Comparison of ENCODE assay signal across 10 mouse cellular contexts in genomic region chr6:48552918-48553317, GRCm38 (mm10). TPM values are rescaled to one million over a fixed set of nuclear protein-coding genes. Genes with fewer than 3 reads are reported as not detected.
DNase-seq lines count a peak whose midpoint lies in the region; ATAC-seq and TF ChIP-seq lines count a peak whose summit lies in the region.
"Had no signal": no experiment of that assay in that cellular context is flagged by ENCODE, and none has a peak within 500 bp of the region (broad histone marks: within the 10 kb centered on the region; RNA-seq: fewer than 3 reads in every experiment).

No protein-coding gene starts in this region.

- H3K9ac ChIP-seq in kidney, embryonic 16.5 days (replicated peaks; ENCODE audit: low read length) = no peak overlapping the region
- H3K9ac ChIP-seq in embryonic facial prominence, embryonic 11.5 days (replicated peaks; ENCODE audit: low read length) = no peak overlapping the region
- H3K9ac ChIP-seq: hindbrain, embryonic 12.5 days had no signal

- 74% methylated on average over 4 of the region's 4 CpGs for WGBS in kidney, adult 2 months
- 64% methylated on average over 4 of the region's 4 CpGs for WGBS in kidney, embryonic 16.5 days
- WGBS in embryonic facial prominence, embryonic 11.5 days = 51% methylated on average over 4 of the region's 4 CpGs

- ATAC-seq in kidney, embryonic 16.5 days (ENCODE audit: low FRiP score, low TSS enrichment) = no peak
- no peak for ATAC-seq in embryonic facial prominence, embryonic 11.5 days (replicated peaks; ENCODE audit: insufficient number of reproducible peaks, low FRiP score, low TSS enrichment, low read depth)
- no peak for ATAC-seq in inflammation-experienced regulatory T-cells, adult 6 months

- no peak for TF ChIP-seq POLR2A in kidney, adult 2 months (IDR thresholded peaks at IDR 0.05; ENCODE audit: low read depth, low read length)
- no peak for TF ChIP-seq POLR2A in testis, adult 2 months (IDR thresholded peaks at IDR 0.05; ENCODE audit: control insufficient read depth, low read depth, low read length)

- no peaks in the 10 kb centered on the region for H3K36me3 ChIP-seq in kidney, adult 2 months (ENCODE audit: control insufficient read depth, insufficient read depth, low read length)
- H3K36me3 ChIP-seq in kidney, embryonic 16.5 days (ENCODE audit: insufficient read depth, low read length) = peaks cover 6% of the 10 kb centered on the region; the same call in 1 of the 2 replicates
- no peaks in the 10 kb centered on the region for H3K36me3 ChIP-seq in embryonic facial prominence, embryonic 11.5 days (replicated peaks; ENCODE audit: control insufficient read depth, insufficient read depth, low read depth, low read length)
- H3K36me3 ChIP-seq in testis, adult 2 months (ENCODE audit: control insufficient read depth, insufficient read depth, low read length) = no peaks in the 10 kb centered on the region

- no peaks in the 10 kb centered on the region for H3K9me3 ChIP-seq in kidney, embryonic 16.5 days (ENCODE audit: low read length)
- H3K9me3 ChIP-seq in embryonic facial prominence, embryonic 11.5 days (replicated peaks; ENCODE audit: control insufficient read depth, low read length) = no peaks in the 10 kb centered on the region
- H3K9me3 ChIP-seq: hindbrain, embryonic 12.5 days had no signal

- H3K4me1 ChIP-seq in kidney, adult 2 months (ENCODE audit: control insufficient read depth, insufficient read depth, low read length) = peaks cover 13% of the 10 kb centered on the region
- peaks cover 13% of the 10 kb centered on the region for H3K4me1 ChIP-seq in kidney, embryonic 16.5 days (ENCODE audit: insufficient read depth, low read length)
- no peaks in the 10 kb centered on the region for H3K4me1 ChIP-seq in embryonic facial prominence, embryonic 11.5 days (ENCODE audit: control insufficient read depth, insufficient read depth, low read length)
- H3K4me1 ChIP-seq in testis, adult 2 months (ENCODE audit: control insufficient read depth, insufficient read depth, low read length) = peaks cover 19% of the 10 kb centered on the region

- no peaks in the 10 kb centered on the region for H3K27me3 ChIP-seq in kidney, adult 2 months (replicated peaks; ENCODE audit: control insufficient read depth, insufficient read depth, low read length)
- H3K27me3 ChIP-seq in kidney, embryonic 16.5 days (ENCODE audit: insufficient read depth, low read length) = no peaks in the 10 kb centered on the region
- no peaks in the 10 kb centered on the region for H3K27me3 ChIP-seq in embryonic facial prominence, embryonic 11.5 days (ENCODE audit: control insufficient read depth, insufficient read depth, low read length)
- H3K27me3 ChIP-seq in testis, adult 2 months (ENCODE audit: control insufficient read depth, insufficient read depth, low read length) = no peaks in the 10 kb centered on the region
- H3K27me3 ChIP-seq: hindbrain, embryonic 12.5 days had no signal

- H3K4me2 ChIP-seq in kidney, embryonic 16.5 days (replicated peaks; ENCODE audit: low read depth, low read length) = no peak overlapping the region
- no peak overlapping the region for H3K4me2 ChIP-seq in embryonic facial prominence, embryonic 11.5 days (ENCODE audit: low read depth, low read length)

- H3K4me3 ChIP-seq in kidney, adult 2 months (ENCODE audit: insufficient read depth, low read depth, low read length) = no peak overlapping the region
- no peak overlapping the region for H3K4me3 ChIP-seq in kidney, embryonic 16.5 days (ENCODE audit: low read length)
- H3K4me3 ChIP-seq in embryonic facial prominence, embryonic 11.5 days (ENCODE audit: low read depth, low read length) = no peak overlapping the region
- H3K4me3 ChIP-seq in testis, adult 2 months (ENCODE audit: control insufficient read depth, low read depth, low read length) = peak overlapping the region; percentile 17
- H3K4me3 ChIP-seq: hindbrain, embryonic 12.5 days had no signal

- no peak for TF ChIP-seq CTCF in kidney, adult 2 months (conservative IDR thresholded peaks at IDR 0.05; ENCODE audit: insufficient read depth, insufficient read length, low read depth, low read length)
- TF ChIP-seq CTCF in testis, adult 2 months (IDR thresholded peaks at IDR 0.05; ENCODE audit: control insufficient read depth, insufficient read depth, insufficient replicate concordance, low read depth, low read length) = no peak

- no peak overlapping the region for H3K27ac ChIP-seq in kidney, adult 2 months (ENCODE audit: insufficient read depth, low read depth, low read length)
- H3K27ac ChIP-seq in kidney, embryonic 16.5 days (ENCODE audit: low read length) = no peak overlapping the region
- no peak overlapping the region for H3K27ac ChIP-seq in embryonic facial prominence, embryonic 11.5 days (replicated peaks; ENCODE audit: low read depth, low read length)
- no peak overlapping the region for H3K27ac ChIP-seq in testis, adult 2 months (ENCODE audit: control insufficient read depth, insufficient read depth, low read depth, low read length)

- DNase-seq in kidney, adult 2 months = peak; percentile 45
- peak; percentile 1 for DNase-seq in MEL-GATA-1-ER (ENCODE audit: extremely low read depth, low read depth)
- DNase-seq in embryonic facial prominence, embryonic 11.5 days (ENCODE audit: low spot score) = peak; percentile 54
- no peak for DNase-seq in frontal cortex, postnatal 14 days (ENCODE audit: low spot score in 2 of 2)
- DNase-seq: cerebellum, adult 11 months had no signal

RNA-seq across cellular contexts. Expression of gene Lrrc61, which starts 1.7 kb away (rescaled TPM):
- 35.3 and 36.5 TPM in 2 replicates for polyA plus RNA-seq in kidney, adult 2 months (2012; rRNA removed)
- 14.3 and 14.5 TPM in 2 replicates for polyA plus RNA-seq in kidney, embryonic 16.5 days (2015; fragmentation: Nextera tagmentation; extraction: Ambion mirVana)
- 10.9 and 14.3 TPM in 2 replicates for polyA plus RNA-seq in embryonic facial prominence, embryonic 11.5 days (2014; fragmentation: Nextera tagmentation; extraction: Ambion mirVana)
- 54.3 and 54.4 TPM in 2 replicates for polyA plus RNA-seq in testis, adult 2 months (2012; rRNA removed)
- polyA plus RNA-seq in inflammation-experienced regulatory T-cells, adult 6 months (2017; shearing (Covaris generic)) = 10 to 100 TPM; 27.5 to 40.7 (median 30.3) TPM

RNA-seq across cellular contexts. Expression of gene Atp6v0e2, which starts 15.5 kb away (rescaled TPM):
- 101 and 109 TPM in 2 replicates for polyA plus RNA-seq in kidney, adult 2 months (2012; rRNA removed)
- polyA plus RNA-seq in kidney, embryonic 16.5 days (2015; fragmentation: Nextera tagmentation; extraction: Ambion mirVana) = 32.7 and 33.8 TPM in 2 replicates
- polyA plus RNA-seq in embryonic facial prominence, embryonic 11.5 days (2014; fragmentation: Nextera tagmentation; extraction: Ambion mirVana) = 18.9 and 22.3 TPM in 2 replicates
- 18.7 and 20.4 TPM in 2 replicates for polyA plus RNA-seq in testis, adult 2 months (2012; rRNA removed)
- under 1 TPM in 1 of 3 experiments, not detected in 2; 0.57 TPM for polyA plus RNA-seq in inflammation-experienced regulatory T-cells, adult 6 months (2017; shearing (Covaris generic))

RNA-seq across cellular contexts. Expression of gene Rarres2, which starts 19.7 kb away (rescaled TPM):
- polyA plus RNA-seq in kidney, adult 2 months (2012; rRNA removed) = 87.9 and 89.2 TPM in 2 replicates
- 64.5 and 76.1 TPM in 2 replicates for polyA plus RNA-seq in kidney, embryonic 16.5 days (2015; fragmentation: Nextera tagmentation; extraction: Ambion mirVana)
- polyA plus RNA-seq in embryonic facial prominence, embryonic 11.5 days (2014; fragmentation: Nextera tagmentation; extraction: Ambion mirVana) = 3.8 and 4.3 TPM in 2 replicates
- polyA plus RNA-seq in testis, adult 2 months (2012; rRNA removed) = 10.5 and 11.0 TPM in 2 replicates
- polyA plus RNA-seq in inflammation-experienced regulatory T-cells, adult 6 months (2017; shearing (Covaris generic)) = under 1 TPM in 1 of 3 experiments, not detected in 2; 0.35 TPM

RNA-seq across cellular contexts. Expression of gene Gm45021, which starts 36.5 kb away (rescaled TPM):
- polyA plus RNA-seq in kidney, adult 2 months (2012; rRNA removed) = not detected in 2 replicates
- polyA plus RNA-seq in kidney, embryonic 16.5 days (2015; fragmentation: Nextera tagmentation; extraction: Ambion mirVana) = not detected in 2 replicates
- not detected in 2 replicates for polyA plus RNA-seq in embryonic facial prominence, embryonic 11.5 days (2014; fragmentation: Nextera tagmentation; extraction: Ambion mirVana)
- polyA plus RNA-seq in testis, adult 2 months (2012; rRNA removed) = not detected in 2 replicates
- not detected for polyA plus RNA-seq in inflammation-experienced regulatory T-cells, adult 6 months (2017; shearing (Covaris generic))
- polyA plus RNA-seq: hindbrain, embryonic 12.5 days; stomach, embryonic 14.5 days had no signal

RNA-seq across cellular contexts. Expression of gene Repin1, which starts 40.8 kb away (rescaled TPM):
- 49.2 and 73.1 TPM in 2 replicates for polyA plus RNA-seq in kidney, adult 2 months (2012; rRNA removed)
- polyA plus RNA-seq in kidney, embryonic 16.5 days (2015; fragmentation: Nextera tagmentation; extraction: Ambion mirVana) = 52.9 and 59.3 TPM in 2 replicates
- polyA plus RNA-seq in embryonic facial prominence, embryonic 11.5 days (2014; fragmentation: Nextera tagmentation; extraction: Ambion mirVana) = 33.5 and 34.2 TPM in 2 replicates
- polyA plus RNA-seq in testis, adult 2 months (2012; rRNA removed) = 16.8 and 17.8 TPM in 2 replicates
- 1 to 10 TPM; 2.7 to 6.3 (median 2.9) TPM for polyA plus RNA-seq in inflammation-experienced regulatory T-cells, adult 6 months (2017; shearing (Covaris generic))

Comparison
In these comparisons a context has a peak if more than half of its experiments do, and no peak if none do; other contexts are left out.
1. DNase-seq: peak in kidney, adult 2 months (single experiment), MEL-GATA-1-ER (single experiment) and embryonic facial prominence, embryonic 11.5 days (single experiment); none in frontal cortex, postnatal 14 days (0 of 2).
2. RNA of gene Atp6v0e2, which starts 15.5 kb away (polyA plus RNA-seq): 101 to 109 TPM in kidney, adult 2 months, 32.7 to 33.8 TPM in kidney, embryonic 16.5 days, 18.9 to 22.3 TPM in embryonic facial prominence, embryonic 11.5 days and 18.7 to 20.4 TPM in testis, adult 2 months; 0.57 TPM in inflammation-experienced regulatory T-cells, adult 6 months; every median in the first group is over 10 times any median in the second.